Mouse (Mus musculus) liver, embryonic 14.5 days (tissue): ENCODE results near the gene Tmem88b.

ENCODE experiments used
- CTCF ChIP-seq: IDR thresholded peaks from 2 replicates; pipeline ENCODE4 v1.5.1; 2016; ENCODE audit warnings: antibody characterized with exemption, low read depth, control low read depth
- EP300 ChIP-seq: IDR thresholded peaks from 2 replicates; pipeline ENCODE4 v1.6.1; 2016; ENCODE audit warnings: antibody characterized with exemption, low read depth

DNA sequence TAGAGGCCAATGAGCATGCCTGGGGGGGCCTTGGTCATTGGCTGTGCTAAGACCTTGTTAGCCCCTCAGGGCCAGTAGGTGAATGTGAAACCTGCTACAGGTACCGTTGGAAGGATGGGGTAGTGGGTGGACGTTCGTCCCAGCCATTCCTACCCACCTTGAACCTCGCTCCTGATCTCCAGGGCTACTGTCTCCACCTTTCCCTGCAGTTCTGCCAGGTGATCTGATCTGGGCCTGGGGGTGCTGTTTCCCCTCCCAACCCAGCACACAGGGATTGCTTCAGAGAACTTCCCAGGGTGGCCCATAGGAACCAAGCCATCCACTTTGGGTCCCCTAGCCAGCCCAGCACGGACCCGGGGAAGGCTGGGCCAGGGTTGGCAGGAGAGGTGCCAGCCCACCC, 46.5 kb downstream of the Tmem88b start:
- TF ChIP-seq CTCF = no peak
- TF ChIP-seq EP300 = no peak
